Mouse (Mus musculus) monocyte, adult 5-6 weeks (primary cell): ENCODE results near the gene Mrps15. TPM values are rescaled to one million over a fixed set of nuclear protein-coding genes. Genes with fewer than 3 reads are reported as not detected.

Experiments
- ATAC-seq: fragments of 153-309, 156-312 bp; replicated peaks from 2 replicates; pipeline ENCODE4 v1.8.0; 2017; ENCODE audit warnings: mild to moderate bottlenecking; ENCODE audit not compliant: low TSS enrichment, insufficient number of reproducible peaks, severe bottlenecking, poor library complexity, low FRiP score
- total RNA-seq: library from RNA; stranded (forward); fragments of 200-1000, 200-491, 200-594 nt; gene quantifications from 3 replicates; pipeline ENCODE4 v1.2.3, GENCODE M21; 2017

Mrps15 gene
- total RNA-seq, 1 experiment from 2014 or later = 29.8 TPM

- peak; percentile 78 for ATAC-seq
Measured at GRCm38 (mm10) chr4:126103057-126103581, 56.4 kb downstream of the Mrps15 start.

GRCm38 (mm10) chr4:126103590-126104068 lies 56.9 kb downstream of the Mrps15 start, which contains the start of gene Stk40:
Gene Stk40, plus strand, starts transcription at chr4:126103957.
- ATAC-seq = peak; percentile 90

DNA sequence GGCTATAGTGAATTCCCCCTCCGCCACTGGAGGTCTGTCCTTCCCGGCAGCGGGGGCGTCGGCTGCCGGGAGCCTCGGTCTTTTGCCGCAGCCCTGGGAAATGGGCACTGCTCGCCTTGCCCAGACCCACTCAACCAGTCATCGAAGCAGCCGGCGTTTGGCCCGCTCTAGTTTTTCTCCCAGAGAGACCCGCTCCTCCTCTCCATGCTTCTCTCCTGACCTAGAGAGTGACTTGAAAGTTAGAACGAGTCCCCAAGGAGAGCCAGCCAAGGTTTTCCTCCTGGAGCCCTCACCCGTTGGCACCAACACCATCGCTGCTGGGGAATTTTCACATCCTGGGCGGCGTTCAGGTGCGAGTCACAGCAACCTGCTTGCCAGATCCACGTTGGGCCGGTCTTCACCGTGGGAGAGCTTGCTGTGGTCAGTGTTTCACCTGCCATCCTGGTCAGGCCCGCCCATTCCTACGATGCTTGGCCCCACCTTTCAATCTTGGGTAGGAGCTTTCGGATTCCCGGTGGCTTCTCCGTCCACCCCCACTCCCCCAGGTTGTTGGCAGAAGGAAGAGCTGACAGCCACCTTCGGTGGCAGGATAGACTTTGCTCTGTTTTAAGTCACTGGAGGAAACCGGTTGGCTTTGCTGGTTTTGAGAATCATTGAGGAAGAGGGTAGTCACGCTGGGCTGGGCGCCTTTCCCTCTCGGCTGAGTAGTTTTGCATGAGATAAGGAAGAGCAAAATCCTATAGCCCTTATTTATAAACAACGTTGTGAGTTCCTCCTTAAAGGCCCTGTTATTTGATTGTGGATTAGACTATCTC lies 57.7 kb downstream of the Mrps15 start:
- ATAC-seq = no peak

Other genes with a start within 250 kb of the Mrps15 start
- gene Csf3r, start 22.4 kb upstream of the Mrps15 start, total RNA-seq = 57.1 to 78.5 TPM (median 70.8 TPM) in 3 replicates
- gene Oscp1, start 11.6 kb downstream of the Mrps15 start, total RNA-seq = 0.10 to 0.21 TPM (median 0.19 TPM) in 3 replicates
- gene Lsm10, start 49.7 kb downstream of the Mrps15 start, total RNA-seq = 14.4 to 20.7 TPM (median 16.1 TPM) in 3 replicates
- gene Stk40, start 57.0 kb downstream of the Mrps15 start, total RNA-seq = 37.1 to 68.5 TPM (median 61.2 TPM) in 3 replicates
- 1.2 to 2.6 TPM (median 2.5 TPM) in 3 replicates for gene Eva1b, start 100.8 kb downstream of the Mrps15 start, total RNA-seq
- gene Sh3d21, start 116.6 kb downstream of the Mrps15 start, total RNA-seq = 0.19 to 1.3 TPM in 2 of 3 replicates, not detected in the other
- gene Thrap3, start 155.8 kb downstream of the Mrps15 start, total RNA-seq = 431 to 662 TPM (median 493 TPM) in 3 replicates
- gene Map7d1, start 209.4 kb downstream of the Mrps15 start, total RNA-seq = 103 to 151 TPM (median 107 TPM) in 3 replicates
- 46.3 to 53.6 TPM (median 51.4 TPM) in 3 replicates for gene Trappc3, start 215.4 kb downstream of the Mrps15 start, total RNA-seq
- gene Col8a2, start 239.9 kb downstream of the Mrps15 start, total RNA-seq = 1.5 to 3.7 TPM (median 1.8 TPM) in 3 replicates